Mouse (Mus musculus): Measurements from ENCODE around the gene Tppp. TPM values are rescaled to one million over a fixed set of nuclear protein-coding genes. Genes with fewer than 3 reads are reported as not detected.
A peak's percentile ranks its signal among the peaks of the same experiment; 100 is the strongest.
"Not testable (repeated sequence)": the region's sequence is repeated elsewhere in the genome, so short reads cannot be mapped to it uniquely, and the experiment has no call there.

Gene Tppp
- polyA plus RNA-seq, 1 experiment from 2014 or later, result 2.7 TPM

- Histone ChIP-seq H3K27ac (ENCODE audit: low read depth, low read length) (no peak overlapping the region), H3K4me1 (ENCODE audit: control insufficient read depth, insufficient read depth, low read length) (peaks cover 8% of the 10 kb centered on the region; the same call in 1 of the 2 replicates)
- 11% methylated on average over 3 of the region's 3 CpGs for WGBS (ENCODE audit: insufficient replicate concordance)
Measured at GRCm38 (mm10) chr13:74010678-74011077, 1.5 kb downstream of the Tppp start.

GRCm38 (mm10) chr13:74015908-74016307 is 6.7 kb downstream of the Tppp start:
- H3K4me3 ChIP-seq (ENCODE audit: low read depth, low read length), result no peak overlapping the region
- no peak for ATAC-seq (replicated peaks; ENCODE audit: insufficient number of reproducible peaks, low FRiP score, low TSS enrichment)
- 78% methylated on average over 4 of the region's 4 CpGs for WGBS (ENCODE audit: insufficient replicate concordance)

More at GRCm38 (mm10) chr13:74010678-74011077, 1.5 kb downstream of the Tppp start:
- Histone ChIP-seq H3K27me3 (ENCODE audit: control insufficient read depth, insufficient read depth, low read length) (no peaks in the 10 kb centered on the region), H3K36me3 (ENCODE audit: control insufficient read depth, insufficient read depth, low read length) (no peaks in the 10 kb centered on the region), H3K4me3 (ENCODE audit: low read depth, low read length) (peak overlapping the region; percentile 66), H3K9ac (ENCODE audit: low read depth, low read length) (peak overlapping the region; percentile 64), H3K9me3 (replicated peaks; ENCODE audit: control insufficient read depth, low read length) (no peaks in the 10 kb centered on the region), H3K4me2 (peak overlapping the region; percentile 100)
- ATAC-seq (replicated peaks; ENCODE audit: insufficient number of reproducible peaks, low FRiP score, low TSS enrichment), result no peak

GRCm38 (mm10) chr13:74017426-74017825 is 8.2 kb downstream of the Tppp start:
- Histone ChIP-seq H3K36me3 (ENCODE audit: control insufficient read depth, insufficient read depth, low read length) (no peaks in the 10 kb centered on the region), H3K9me3 (replicated peaks; ENCODE audit: control insufficient read depth, low read length) (no peaks in the 10 kb centered on the region), H3K4me1 (ENCODE audit: control insufficient read depth, insufficient read depth, low read length) (no peaks in the 10 kb centered on the region), H3K27ac (ENCODE audit: low read depth, low read length) (no peak overlapping the region), H3K27me3 (ENCODE audit: control insufficient read depth, insufficient read depth, low read length) (no peaks in the 10 kb centered on the region), H3K9ac (ENCODE audit: low read depth, low read length) (no peak overlapping the region), H3K4me3 (ENCODE audit: low read depth, low read length) (no peak overlapping the region), H3K4me2 (no peak overlapping the region)
- no peak for ATAC-seq (replicated peaks; ENCODE audit: insufficient number of reproducible peaks, low FRiP score, low TSS enrichment)
- 73% methylated on average over 4 of the region's 4 CpGs for WGBS (ENCODE audit: insufficient replicate concordance)

More at GRCm38 (mm10) chr13:74015908-74016307, 6.7 kb downstream of the Tppp start:
- no peaks in the 10 kb centered on the region for H3K36me3 ChIP-seq (ENCODE audit: control insufficient read depth, insufficient read depth, low read length)
- H3K9ac ChIP-seq (ENCODE audit: low read depth, low read length), result no peak overlapping the region
- H3K4me1 ChIP-seq (ENCODE audit: control insufficient read depth, insufficient read depth, low read length), result peaks cover 2% of the 10 kb centered on the region; the same call in 1 of the 2 replicates
- no peak overlapping the region for H3K4me2 ChIP-seq
- no peaks in the 10 kb centered on the region for H3K27me3 ChIP-seq (ENCODE audit: control insufficient read depth, insufficient read depth, low read length)
- no peaks in the 10 kb centered on the region for H3K9me3 ChIP-seq (replicated peaks; ENCODE audit: control insufficient read depth, low read length)
- no peak overlapping the region for H3K27ac ChIP-seq (ENCODE audit: low read depth, low read length)

- H3K9ac ChIP-seq (ENCODE audit: low read depth, low read length); H3K4me3 ChIP-seq (ENCODE audit: low read depth, low read length); H3K4me1 ChIP-seq (ENCODE audit: control insufficient read depth, insufficient read depth, low read length); H3K4me2 ChIP-seq; H3K27me3 ChIP-seq (ENCODE audit: control insufficient read depth, insufficient read depth, low read length); H3K27ac ChIP-seq (ENCODE audit: low read depth, low read length); H3K36me3 ChIP-seq (ENCODE audit: control insufficient read depth, insufficient read depth, low read length); H3K9me3 ChIP-seq (replicated peaks; ENCODE audit: control insufficient read depth, low read length); ATAC-seq (replicated peaks; ENCODE audit: insufficient number of reproducible peaks, low FRiP score, low TSS enrichment): not testable (repeated sequence)
- WGBS (ENCODE audit: insufficient replicate concordance), result 77% methylated on average over 8 of the region's 8 CpGs
Measured at GRCm38 (mm10) chr13:74019006-74019405, 9.8 kb downstream of the Tppp start.

GRCm38 (mm10) chr13:74025151-74026081 is 16.2 kb downstream of the Tppp start:
- Histone ChIP-seq H3K27me3 (ENCODE audit: control insufficient read depth, insufficient read depth, low read length) (no peaks in the 10 kb centered on the region), H3K36me3 (ENCODE audit: control insufficient read depth, insufficient read depth, low read length) (no peaks in the 10 kb centered on the region), H3K4me2 (no peak overlapping the region), H3K9me3 (replicated peaks; ENCODE audit: control insufficient read depth, low read length) (no peaks in the 10 kb centered on the region), H3K4me3 (ENCODE audit: low read depth, low read length) (no peak overlapping the region), H3K4me1 (ENCODE audit: control insufficient read depth, insufficient read depth, low read length) (peaks cover 6% of the 10 kb centered on the region), H3K9ac (ENCODE audit: low read depth, low read length) (no peak overlapping the region), H3K27ac (ENCODE audit: low read depth, low read length) (peak overlapping the region; percentile 50; the same call in 1 of the 2 replicates)
- WGBS (ENCODE audit: insufficient replicate concordance), result 65% methylated on average over 4 of the region's 4 CpGs
- no peak for ATAC-seq (replicated peaks; ENCODE audit: insufficient number of reproducible peaks, low FRiP score, low TSS enrichment)

GRCm38 (mm10) chr13:74026215-74026614 is 17.0 kb downstream of the Tppp start:
- Histone ChIP-seq H3K4me3 (ENCODE audit: low read depth, low read length) (no peak overlapping the region), H3K27ac (ENCODE audit: low read depth, low read length) (no peak overlapping the region), H3K9ac (ENCODE audit: low read depth, low read length) (no peak overlapping the region), H3K9me3 (replicated peaks; ENCODE audit: control insufficient read depth, low read length) (no peaks in the 10 kb centered on the region), H3K4me1 (ENCODE audit: control insufficient read depth, insufficient read depth, low read length) (peaks cover 6% of the 10 kb centered on the region), H3K27me3 (ENCODE audit: control insufficient read depth, insufficient read depth, low read length) (no peaks in the 10 kb centered on the region), H3K4me2 (no peak overlapping the region), H3K36me3 (ENCODE audit: control insufficient read depth, insufficient read depth, low read length) (no peaks in the 10 kb centered on the region)
- no peak for ATAC-seq (replicated peaks; ENCODE audit: insufficient number of reproducible peaks, low FRiP score, low TSS enrichment)
- WGBS (ENCODE audit: insufficient replicate concordance), result 6% methylated on average over 2 of the region's 2 CpGs

GRCm38 (mm10) chr13:74028116-74028515 is 18.9 kb downstream of the Tppp start:
- Histone ChIP-seq H3K36me3 (ENCODE audit: control insufficient read depth, insufficient read depth, low read length) (no peaks in the 10 kb centered on the region), H3K9ac (ENCODE audit: low read depth, low read length) (no peak overlapping the region), H3K27me3 (ENCODE audit: control insufficient read depth, insufficient read depth, low read length) (no peaks in the 10 kb centered on the region), H3K27ac (ENCODE audit: low read depth, low read length) (no peak overlapping the region), H3K9me3 (replicated peaks; ENCODE audit: control insufficient read depth, low read length) (no peaks in the 10 kb centered on the region), H3K4me2 (no peak overlapping the region), H3K4me3 (ENCODE audit: low read depth, low read length) (no peak overlapping the region), H3K4me1 (ENCODE audit: control insufficient read depth, insufficient read depth, low read length) (peaks cover 6% of the 10 kb centered on the region)
- WGBS (ENCODE audit: insufficient replicate concordance), result 72% methylated on average over 2 of the region's 2 CpGs
- ATAC-seq (replicated peaks; ENCODE audit: insufficient number of reproducible peaks, low FRiP score, low TSS enrichment), result no peak

- H3K27ac ChIP-seq (ENCODE audit: low read depth, low read length), result no peak overlapping the region
- no peak for ATAC-seq (replicated peaks; ENCODE audit: insufficient number of reproducible peaks, low FRiP score, low TSS enrichment)
- no peaks in the 10 kb centered on the region for H3K36me3 ChIP-seq (ENCODE audit: control insufficient read depth, insufficient read depth, low read length)
- no peak overlapping the region for H3K4me2 ChIP-seq
- peaks cover 6% of the 10 kb centered on the region for H3K4me1 ChIP-seq (ENCODE audit: control insufficient read depth, insufficient read depth, low read length)
- no peaks in the 10 kb centered on the region for H3K9me3 ChIP-seq (replicated peaks; ENCODE audit: control insufficient read depth, low read length)
- H3K4me3 ChIP-seq (ENCODE audit: low read depth, low read length), result no peak overlapping the region
- no peak overlapping the region for H3K9ac ChIP-seq (ENCODE audit: low read depth, low read length)
- WGBS (ENCODE audit: insufficient replicate concordance), result 68% methylated on average over 2 of the region's 2 CpGs
- no peaks in the 10 kb centered on the region for H3K27me3 ChIP-seq (ENCODE audit: control insufficient read depth, insufficient read depth, low read length)
Measured at GRCm38 (mm10) chr13:74029013-74029412, 19.8 kb downstream of the Tppp start.

Data from heart, embryonic 11.5 days (tissue).